Mouse (Mus musculus) kidney, adult 2 months (tissue): ENCODE results near the gene Aurkb.

Experiments used
- CTCF ChIP-seq: fragments of 200-500 bp; conservative IDR thresholded peaks from 2 replicates; pipeline ENCODE4 v1.5.1; 2011; ENCODE audit warnings: low read depth, mild to moderate bottlenecking, control low read depth, low read length, moderate library complexity, mixed read lengths; ENCODE audit not compliant: insufficient read depth, insufficient read length
- POLR2A ChIP-seq: fragments of 200-500 bp; IDR thresholded peaks from one replicate; pipeline ENCODE4 v1.6.1; 2011; ENCODE audit warnings: low read depth, low read length, control low read depth

GRCm38 (mm10) chr11:69090367-69090766 lies 44.9 kb downstream of the Aurkb start:
- TF ChIP-seq CTCF (no peak), POLR2A (no peak)
